Mouse (Mus musculus) midbrain, embryonic 16.5 days (tissue): Measurements from ENCODE around the gene Kank1. TPM values are rescaled to one million over a fixed set of nuclear protein-coding genes. Genes with fewer than 3 reads are reported as not detected.
A peak's percentile ranks its signal among the peaks of the same experiment; 100 is the strongest.

Experiments
- ATAC-seq: fragments of 200-750 bp; cut with Nextera tagmentation; 2 replicates; pipeline ENCODE4 v1.8.0; 2017; ENCODE audit warnings: moderate TSS enrichment
- H3K27ac ChIP-seq: fragments of 300-500 bp; sonication (generic); 2 replicates; pipeline ENCODE4 v1.5.1; 2014; ENCODE audit warnings: mild to moderate bottlenecking, low read length, mixed read lengths
- H3K27me3 ChIP-seq: fragments of 300-500 bp; sonication (generic); 2 replicates; pipeline ENCODE4 v1.6.1; 2014; ENCODE audit warnings: low read depth, low read length, mixed read lengths; ENCODE audit not compliant: control insufficient read depth, insufficient read depth
- H3K36me3 ChIP-seq: fragments of 300-500 bp; sonication (generic); 2 replicates; pipeline ENCODE4 v1.6.1; 2014; ENCODE audit warnings: mild to moderate bottlenecking, low read length, moderate library complexity, mixed read lengths; ENCODE audit not compliant: control insufficient read depth, insufficient read depth
- H3K4me1 ChIP-seq: fragments of 300-500 bp; sonication (generic); 2 replicates; pipeline ENCODE4 v1.6.1; 2014; ENCODE audit warnings: mild to moderate bottlenecking, low read length, mixed read lengths; ENCODE audit not compliant: control insufficient read depth, insufficient read depth
- H3K4me2 ChIP-seq: fragments of 300-500 bp; sonication (generic); 2 replicates; pipeline ENCODE4 v1.6.1; 2014; ENCODE audit warnings: mild to moderate bottlenecking, low read length, mixed read lengths
- H3K4me3 ChIP-seq: fragments of 300-500 bp; sonication (generic); 2 replicates; pipeline ENCODE4 v1.5.1; 2014; ENCODE audit warnings: low read depth, mild to moderate bottlenecking, low read length, moderate library complexity, mixed read lengths
- H3K9ac ChIP-seq: fragments of 300-500 bp; sonication (generic); 2 replicates; pipeline ENCODE4 v1.6.1; 2014; ENCODE audit warnings: low read depth, low read length, mixed read lengths
- H3K9me3 ChIP-seq: fragments of 300-500 bp; sonication (generic); replicated peaks from 2 replicates; pipeline ENCODE4 v1.6.1; 2014; ENCODE audit warnings: mild to moderate bottlenecking, low read length, mixed read lengths; ENCODE audit not compliant: control insufficient read depth, poor library complexity, severe bottlenecking
- WGBS: fragments of 180-500 bp; shearing (Covaris S2); extraction: QIAGEN DNeasy Blood & Tissue Kit; methylation state at CpG from one replicate; pipeline ENCODE4 v1.1.7; 2014; 5-methylcytosine and 5-hydroxymethylcytosine counted together
- polyA plus RNA-seq: library from polyadenylated mRNA; unstranded; fragments of >200 nt; fragmentation: Nextera tagmentation; extraction: Ambion mirVana; gene quantifications from 2 replicates; pipeline ENCODE4 v1.2.1, GENCODE M21; 2015

Gene Kank1
- polyA plus RNA-seq, 1 experiment from 2014 or later = 8.4 TPM

GRCm38 (mm10) chr19:25247858-25248552 is 11.2 kb downstream of the Kank1 start:
- Histone ChIP-seq H3K36me3 (no peaks in the 10 kb centered on the region), H3K9me3 (no peaks in the 10 kb centered on the region), H3K27me3 (no peaks in the 10 kb centered on the region), H3K4me3 (no peak overlapping the region), H3K4me1 (no peaks in the 10 kb centered on the region), H3K4me2 (no peak overlapping the region), H3K27ac (no peak overlapping the region), H3K9ac (no peak overlapping the region)
- WGBS = 93% methylated on average over 14 of the region's 14 CpGs
- no peak for ATAC-seq

- WGBS = 39% methylated on average over 13 of the region's 13 CpGs
- Histone ChIP-seq H3K36me3 (no peaks in the 10 kb centered on the region), H3K4me1 (no peaks in the 10 kb centered on the region), H3K4me3 (no peak overlapping the region), H3K27me3 (no peaks in the 10 kb centered on the region), H3K27ac (no peak overlapping the region), H3K4me2 (peak overlapping the region; percentile 21; the same call in 1 of the 2 replicates), H3K9ac (no peak overlapping the region), H3K9me3 (no peaks in the 10 kb centered on the region)
- ATAC-seq = no peak
These were observed 12.5 kb downstream of the Kank1 start for GRCm38 (mm10) chr19:25249230-25249629.

GRCm38 (mm10) chr19:25251610-25252140 is 14.9 kb downstream of the Kank1 start:
- WGBS = 89% methylated on average over 3 of the region's 3 CpGs
- H3K9me3 ChIP-seq = no peaks in the 10 kb centered on the region
- no peak overlapping the region for H3K27ac ChIP-seq
- ATAC-seq = no peak
- no peaks in the 10 kb centered on the region for H3K27me3 ChIP-seq
- no peak overlapping the region for H3K4me2 ChIP-seq
- H3K36me3 ChIP-seq = no peaks in the 10 kb centered on the region
- no peak overlapping the region for H3K9ac ChIP-seq
- H3K4me1 ChIP-seq = no peaks in the 10 kb centered on the region
- no peak overlapping the region for H3K4me3 ChIP-seq

GRCm38 (mm10) chr19:25253198-25253597 is 16.4 kb downstream of the Kank1 start:
- H3K4me2 ChIP-seq = no peak overlapping the region
- H3K27me3 ChIP-seq = no peaks in the 10 kb centered on the region
- no peak for ATAC-seq
- no peaks in the 10 kb centered on the region for H3K4me1 ChIP-seq
- H3K9me3 ChIP-seq = no peaks in the 10 kb centered on the region
- H3K36me3 ChIP-seq = no peaks in the 10 kb centered on the region
- no peak overlapping the region for H3K4me3 ChIP-seq
- H3K27ac ChIP-seq = no peak overlapping the region
- 96% methylated on average over 6 of the region's 6 CpGs for WGBS
- H3K9ac ChIP-seq = no peak overlapping the region

- no peak for ATAC-seq
- H3K4me1 ChIP-seq = no peaks in the 10 kb centered on the region
- no peaks in the 10 kb centered on the region for H3K9me3 ChIP-seq
- no peak overlapping the region for H3K4me3 ChIP-seq
- no peaks in the 10 kb centered on the region for H3K27me3 ChIP-seq
- no peak overlapping the region for H3K27ac ChIP-seq
- WGBS = 94% methylated on average over 3 of the region's 3 CpGs
- no peaks in the 10 kb centered on the region for H3K36me3 ChIP-seq
- H3K4me2 ChIP-seq = no peak overlapping the region
- H3K9ac ChIP-seq = no peak overlapping the region
These were observed 16.9 kb downstream of the Kank1 start for GRCm38 (mm10) chr19:25253628-25254027.

- WGBS = 84% methylated on average over 6 of the region's 6 CpGs
- Histone ChIP-seq H3K27ac (no peak overlapping the region), H3K9ac (no peak overlapping the region), H3K4me3 (no peak overlapping the region), H3K9me3 (no peaks in the 10 kb centered on the region), H3K36me3 (no peaks in the 10 kb centered on the region), H3K4me1 (no peaks in the 10 kb centered on the region), H3K4me2 (no peak overlapping the region), H3K27me3 (no peaks in the 10 kb centered on the region)
- no peak for ATAC-seq
These were observed 21.5 kb downstream of the Kank1 start for GRCm38 (mm10) chr19:25258321-25258720.

- Histone ChIP-seq H3K4me3 (no peak overlapping the region), H3K4me1 (peaks cover 6% of the 10 kb centered on the region; the same call in 1 of the 2 replicates), H3K9me3 (no peaks in the 10 kb centered on the region), H3K36me3 (no peaks in the 10 kb centered on the region), H3K9ac (no peak overlapping the region), H3K27me3 (0 out of 2 replicates have a peak, but pooled peaks cover 3% of the 10 kb centered on the region), H3K27ac (no peak overlapping the region), H3K4me2 (no peak overlapping the region)
- ATAC-seq = no peak
- WGBS = 18% methylated on average over 9 of the region's 9 CpGs
These were observed 29.4 kb downstream of the Kank1 start for GRCm38 (mm10) chr19:25266181-25266580.

- H3K27me3 ChIP-seq = 0 out of 2 replicates have a peak, but pooled peaks cover 3% of the 10 kb centered on the region
- no peaks in the 10 kb centered on the region for H3K36me3 ChIP-seq
- no peak overlapping the region for H3K27ac ChIP-seq
- H3K9me3 ChIP-seq = no peaks in the 10 kb centered on the region
- no peak overlapping the region for H3K9ac ChIP-seq
- no peak overlapping the region for H3K4me2 ChIP-seq
- no peak overlapping the region for H3K4me3 ChIP-seq
- ATAC-seq = 0 out of 2 replicates have a peak, but pooled peaks have one; percentile 17
- H3K4me1 ChIP-seq = peaks cover 6% of the 10 kb centered on the region; the same call in 1 of the 2 replicates
- 23% methylated on average over 6 of the region's 6 CpGs for WGBS
These were observed 30.5 kb downstream of the Kank1 start for GRCm38 (mm10) chr19:25267247-25267646.

- Histone ChIP-seq H3K4me2 (no peak overlapping the region), H3K9me3 (no peaks in the 10 kb centered on the region), H3K9ac (no peak overlapping the region), H3K27ac (no peak overlapping the region), H3K36me3 (no peaks in the 10 kb centered on the region), H3K4me3 (no peak overlapping the region), H3K27me3 (0 out of 2 replicates have a peak, but pooled peaks cover 3% of the 10 kb centered on the region), H3K4me1 (peaks cover 6% of the 10 kb centered on the region; the same call in 1 of the 2 replicates)
- no peak for ATAC-seq
- WGBS = 93% methylated on average over 6 of the region's 6 CpGs
These were observed 31.8 kb downstream of the Kank1 start for GRCm38 (mm10) chr19:25268532-25268931.
